Mouse (Mus musculus): ENCODE results near the gene Ankrd6. TPM values are rescaled to one million over a fixed set of nuclear protein-coding genes. Genes with fewer than 3 reads are reported as not detected.

Gene Ankrd6
- total and polyA plus RNA-seq, 3 experiments = 0.61 to 5.9 (median 3.9) TPM

DNA sequence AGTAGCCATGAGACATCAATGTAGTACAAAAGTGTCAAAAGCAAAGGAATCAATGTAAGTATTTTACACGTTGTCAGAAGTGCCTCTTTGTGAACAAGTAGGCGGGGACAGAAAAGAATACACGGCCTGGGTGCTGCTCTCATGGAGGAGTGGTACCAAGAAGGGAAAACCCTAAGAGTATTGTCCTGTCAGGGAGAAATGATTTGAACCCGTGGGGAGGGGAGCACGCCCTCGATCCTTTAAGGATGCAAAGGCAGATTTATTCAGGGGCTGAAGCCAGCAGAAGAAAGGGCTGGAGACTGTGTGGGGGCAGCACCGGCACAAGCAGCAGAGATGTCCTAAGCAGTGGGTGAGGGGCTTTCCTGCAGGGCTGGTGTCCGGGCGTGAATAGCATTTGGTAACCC is 26.7 kb downstream of the Ankrd6 start:
- ATAC-seq (ENCODE audit: extremely low read depth, insufficient number of reproducible peaks, low FRiP score, poor library complexity, severe bottlenecking) (no peak), DNase-seq (ENCODE audit: low spot score) (no peak)
- H3K36me3 ChIP-seq (replicated peaks) = no peaks in the 10 kb centered on the region
- H3K27me3 ChIP-seq (ENCODE audit: insufficient read depth, low read length) = peaks cover 22% of the 10 kb centered on the region
- H3K4me3 ChIP-seq (ENCODE audit: low read depth, low read length) = no peak overlapping the region
- peaks cover 2% of the 10 kb centered on the region; the same call in 1 of the 2 replicates for H3K4me1 ChIP-seq (ENCODE audit: insufficient read depth, low read depth, low read length)
- TF ChIP-seq POLR2AphosphoS5 (IDR thresholded peaks at IDR 0.05; ENCODE audit: insufficient replicate concordance, low read depth, low read length) (no peak), CTCF (IDR thresholded peaks at IDR 0.05; ENCODE audit: low read depth, low read length) (no peak), GATA1 (IDR thresholded peaks at IDR 0.05; ENCODE audit: borderline replicate concordance, low read length) (no peak), GATA2 (IDR thresholded peaks at IDR 0.05; ENCODE audit: borderline replicate concordance, low read depth, low read length) (no peak), TAL1 (conservative IDR thresholded peaks at IDR 0.05; ENCODE audit: low read depth, low read length) (no peak)
- no peaks in the 10 kb centered on the region for H3K9me3 ChIP-seq (replicated peaks)

DNA sequence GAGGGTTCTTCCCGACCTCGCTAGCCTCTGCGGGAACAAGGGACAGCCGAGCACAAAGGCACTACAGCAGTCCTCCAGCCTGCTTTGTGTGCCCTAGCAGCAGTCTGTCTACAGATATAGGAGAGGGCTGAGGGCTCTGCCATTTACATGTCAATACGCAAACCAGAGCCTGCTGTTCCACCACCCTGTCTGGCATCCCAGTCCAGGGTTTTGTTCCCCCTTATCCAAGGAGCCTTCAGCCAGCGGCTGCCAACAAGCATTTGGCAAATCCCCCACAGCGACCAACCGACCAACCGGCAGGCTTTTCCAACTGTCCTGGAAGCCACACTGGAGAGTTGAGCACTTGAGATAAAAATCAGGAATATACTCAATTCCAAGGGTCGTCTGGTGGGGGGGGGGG is 27.2 kb downstream of the Ankrd6 start:
- H3K9me3 ChIP-seq (replicated peaks) = no peaks in the 10 kb centered on the region
- no peak for DNase-seq (ENCODE audit: low spot score)
- H3K4me3 ChIP-seq (ENCODE audit: low read depth, low read length) = no peak overlapping the region
- no peaks in the 10 kb centered on the region for H3K36me3 ChIP-seq (replicated peaks)
- H3K27me3 ChIP-seq (ENCODE audit: insufficient read depth, low read length) = peaks cover 24% of the 10 kb centered on the region
- ATAC-seq (ENCODE audit: extremely low read depth, insufficient number of reproducible peaks, low FRiP score, poor library complexity, severe bottlenecking) = no peak
- H3K4me1 ChIP-seq (ENCODE audit: insufficient read depth, low read depth, low read length) = peaks cover 2% of the 10 kb centered on the region; the same call in 1 of the 2 replicates
- TF ChIP-seq TAL1 (conservative IDR thresholded peaks at IDR 0.05; ENCODE audit: low read depth, low read length) (no peak), POLR2AphosphoS5 (IDR thresholded peaks at IDR 0.05; ENCODE audit: insufficient replicate concordance, low read depth, low read length) (no peak), CTCF (IDR thresholded peaks at IDR 0.05; ENCODE audit: low read depth, low read length) (no peak), GATA1 (IDR thresholded peaks at IDR 0.05; ENCODE audit: borderline replicate concordance, low read length) (no peak), GATA2 (IDR thresholded peaks at IDR 0.05; ENCODE audit: borderline replicate concordance, low read depth, low read length) (no peak)

DNA sequence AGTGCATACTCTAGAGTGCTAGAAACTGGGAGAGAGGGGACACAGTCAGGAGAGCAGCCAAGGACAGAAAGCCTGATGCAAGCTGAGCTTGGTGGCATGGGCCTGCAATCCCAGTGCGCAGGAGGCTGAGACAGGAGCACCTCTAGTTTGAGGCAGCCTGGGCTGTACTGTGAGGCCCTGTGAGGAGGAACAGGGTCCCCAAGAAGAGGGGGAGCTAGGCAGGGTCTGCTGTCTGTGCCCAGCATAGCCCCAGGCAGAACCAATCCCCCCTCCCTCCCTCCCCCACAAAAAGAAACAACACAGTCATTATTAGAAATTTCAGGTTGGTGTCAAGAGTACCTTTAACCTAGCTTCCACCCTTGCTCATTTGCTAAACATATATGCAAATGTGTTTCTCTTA is 27.8 kb downstream of the Ankrd6 start:
- Histone ChIP-seq H3K4me3 (ENCODE audit: low read depth, low read length) (no peak overlapping the region), H3K36me3 (replicated peaks) (no peaks in the 10 kb centered on the region), H3K9me3 (replicated peaks) (no peaks in the 10 kb centered on the region), H3K27me3 (ENCODE audit: insufficient read depth, low read length) (peaks cover 26% of the 10 kb centered on the region), H3K4me1 (ENCODE audit: insufficient read depth, low read depth, low read length) (peaks cover 2% of the 10 kb centered on the region; the same call in 1 of the 2 replicates)
- no peak for ATAC-seq (ENCODE audit: extremely low read depth, insufficient number of reproducible peaks, low FRiP score, poor library complexity, severe bottlenecking)
- TF ChIP-seq GATA2 (IDR thresholded peaks at IDR 0.05; ENCODE audit: borderline replicate concordance, low read depth, low read length) = no peak
- DNase-seq (ENCODE audit: low spot score) = no peak

DNA sequence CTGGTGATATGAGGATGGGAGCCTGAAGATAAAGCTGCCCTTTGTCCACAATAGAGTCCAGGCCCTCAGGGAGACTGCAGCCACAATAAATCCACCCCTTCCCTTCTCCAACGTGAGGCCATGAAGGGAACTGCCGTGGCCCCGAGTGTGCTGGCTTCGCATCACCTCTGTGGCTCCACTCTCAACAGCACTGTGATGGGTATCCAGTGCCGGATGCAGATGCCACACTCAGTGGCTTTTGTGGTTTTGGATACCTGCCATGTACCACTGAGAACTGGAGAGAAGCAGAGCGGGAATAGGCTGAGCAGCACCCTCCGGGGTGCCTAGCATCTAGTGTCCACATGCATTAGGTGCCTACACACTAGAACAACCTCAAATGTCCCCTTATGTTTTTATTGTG is 29.8 kb downstream of the Ankrd6 start:
- H3K9me3 ChIP-seq (replicated peaks) = no peaks in the 10 kb centered on the region
- no peak for DNase-seq (ENCODE audit: low spot score)
- H3K4me3 ChIP-seq (ENCODE audit: low read depth, low read length) = no peak overlapping the region
- peaks cover 29% of the 10 kb centered on the region for H3K27me3 ChIP-seq (ENCODE audit: insufficient read depth, low read length)
- H3K36me3 ChIP-seq (replicated peaks) = no peaks in the 10 kb centered on the region
- ATAC-seq (ENCODE audit: extremely low read depth, insufficient number of reproducible peaks, low FRiP score, poor library complexity, severe bottlenecking) = no peak
- TF ChIP-seq GATA2 (IDR thresholded peaks at IDR 0.05; ENCODE audit: borderline replicate concordance, low read depth, low read length) (no peak), CTCF (IDR thresholded peaks at IDR 0.05; ENCODE audit: low read depth, low read length) (no peak), POLR2AphosphoS5 (IDR thresholded peaks at IDR 0.05; ENCODE audit: insufficient replicate concordance, low read depth, low read length) (no peak), GATA1 (IDR thresholded peaks at IDR 0.05; ENCODE audit: borderline replicate concordance, low read length) (no peak), TAL1 (conservative IDR thresholded peaks at IDR 0.05; ENCODE audit: low read depth, low read length) (no peak)
- peaks cover 11% of the 10 kb centered on the region; the same call in 1 of the 2 replicates for H3K4me1 ChIP-seq (ENCODE audit: insufficient read depth, low read depth, low read length)

DNA sequence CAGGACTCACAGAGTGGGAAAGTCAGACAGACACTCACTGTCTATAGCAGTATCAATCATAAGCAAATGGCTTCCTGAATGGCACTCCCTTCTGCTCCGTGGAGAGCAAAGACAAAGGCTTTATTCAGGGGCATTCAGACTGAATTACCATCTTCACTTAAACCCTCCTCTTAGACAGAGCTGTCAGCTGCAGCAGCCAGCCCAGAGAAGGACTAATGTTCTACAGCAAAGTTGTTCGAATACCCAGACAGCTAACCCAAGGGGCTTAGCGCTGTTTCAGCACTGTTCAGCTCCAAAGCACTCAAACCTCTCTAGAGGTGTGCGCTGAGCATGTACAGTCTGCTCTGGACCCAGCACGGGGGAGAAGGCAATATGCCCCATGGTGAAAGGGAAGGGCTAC is 32.1 kb downstream of the Ankrd6 start:
- no peaks in the 10 kb centered on the region for H3K9me3 ChIP-seq (replicated peaks)
- no peak for ATAC-seq (ENCODE audit: extremely low read depth, insufficient number of reproducible peaks, low FRiP score, poor library complexity, severe bottlenecking)
- TF ChIP-seq POLR2AphosphoS5 (IDR thresholded peaks at IDR 0.05; ENCODE audit: insufficient replicate concordance, low read depth, low read length) (no peak), GATA2 (IDR thresholded peaks at IDR 0.05; ENCODE audit: borderline replicate concordance, low read depth, low read length) (no peak), TAL1 (conservative IDR thresholded peaks at IDR 0.05; ENCODE audit: low read depth, low read length) (no peak), GATA1 (IDR thresholded peaks at IDR 0.05; ENCODE audit: borderline replicate concordance, low read length) (no peak), CTCF (IDR thresholded peaks at IDR 0.05; ENCODE audit: low read depth, low read length) (no peak)
- peaks cover 19% of the 10 kb centered on the region for H3K4me1 ChIP-seq (ENCODE audit: insufficient read depth, low read depth, low read length)
- DNase-seq (ENCODE audit: low spot score) = no peak
- H3K4me3 ChIP-seq (ENCODE audit: low read depth, low read length) = no peak overlapping the region
- peaks cover 26% of the 10 kb centered on the region for H3K27me3 ChIP-seq (ENCODE audit: insufficient read depth, low read length)
- no peaks in the 10 kb centered on the region for H3K36me3 ChIP-seq (replicated peaks)

DNA sequence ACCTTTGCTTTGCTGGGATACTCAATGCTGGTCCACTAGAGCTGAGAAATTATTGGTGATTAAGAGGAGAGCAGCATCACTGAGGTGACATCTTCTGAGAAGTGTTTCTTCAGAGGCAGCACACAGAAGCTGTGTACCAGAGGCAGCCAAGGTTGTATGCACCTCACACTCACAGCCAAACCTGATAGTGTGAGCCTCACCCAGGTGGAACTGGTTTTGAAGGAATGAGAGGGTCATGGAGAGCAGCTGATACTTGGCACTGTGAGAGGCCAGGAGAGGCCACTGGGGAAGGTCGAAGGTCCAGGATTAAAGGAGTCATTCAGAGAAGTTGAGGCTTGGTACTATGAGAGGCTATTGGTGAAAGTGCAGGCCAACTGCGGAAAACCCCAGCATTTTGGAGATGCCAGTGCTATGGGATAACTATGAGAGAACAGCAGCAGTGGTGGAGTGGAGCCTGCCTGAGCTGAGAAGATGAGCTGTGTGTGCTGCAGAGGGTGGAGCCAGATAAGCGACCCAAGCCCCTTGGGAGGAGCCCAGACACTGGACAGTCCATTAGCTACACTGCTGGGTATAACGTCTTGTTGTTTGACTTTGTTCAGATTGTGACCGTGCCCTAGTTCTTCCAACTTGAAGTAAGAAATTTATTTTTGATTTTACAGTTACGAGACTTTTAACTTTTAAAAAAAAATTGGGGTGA is 33.8 kb downstream of the Ankrd6 start:
- DNase-seq (ENCODE audit: low spot score) = no peak
- peaks cover 16% of the 10 kb centered on the region for H3K27me3 ChIP-seq (ENCODE audit: insufficient read depth, low read length)
- no peaks in the 10 kb centered on the region for H3K9me3 ChIP-seq (replicated peaks)
- peaks cover 19% of the 10 kb centered on the region for H3K4me1 ChIP-seq (ENCODE audit: insufficient read depth, low read depth, low read length)
- no peak for ATAC-seq (ENCODE audit: extremely low read depth, insufficient number of reproducible peaks, low FRiP score, poor library complexity, severe bottlenecking)
- H3K36me3 ChIP-seq (replicated peaks) = no peaks in the 10 kb centered on the region
- TF ChIP-seq TAL1 (conservative IDR thresholded peaks at IDR 0.05; ENCODE audit: low read depth, low read length) = no peak
- no peak for TF ChIP-seq GATA2 (IDR thresholded peaks at IDR 0.05; ENCODE audit: borderline replicate concordance, low read depth, low read length)
- no peak for TF ChIP-seq POLR2AphosphoS5 (IDR thresholded peaks at IDR 0.05; ENCODE audit: insufficient replicate concordance, low read depth, low read length)
- no peak for TF ChIP-seq GATA1 (IDR thresholded peaks at IDR 0.05; ENCODE audit: borderline replicate concordance, low read length)
- no peak for TF ChIP-seq CTCF (IDR thresholded peaks at IDR 0.05; ENCODE audit: low read depth, low read length)
- no peak overlapping the region for H3K4me3 ChIP-seq (ENCODE audit: low read depth, low read length)

Data from G1E (cell line).